Mouse (Mus musculus): ENCODE results near the gene Arhgap28. TPM values are rescaled to one million over a fixed set of nuclear protein-coding genes. Genes with fewer than 3 reads are reported as not detected.

Arhgap28 gene
- polyA plus RNA-seq, 1 experiment from 2014 or later: 35.6 TPM

GRCm38 (mm10) chr17:67937050-67937449 lies 66.9 kb downstream of the Arhgap28 start:
- H3K27me3 ChIP-seq (ENCODE audit: control insufficient read depth, insufficient read depth, low read length): no peaks in the 10 kb centered on the region
- no peak overlapping the region for H3K4me3 ChIP-seq (ENCODE audit: low read depth, low read length)
- DNase-seq (ENCODE audit: low spot score): no peak
- no peak for ATAC-seq (ENCODE audit: low FRiP score)
- no peaks in the 10 kb centered on the region for H3K36me3 ChIP-seq (ENCODE audit: control insufficient read depth, insufficient read depth, low read length)
- no peak overlapping the region for H3K27ac ChIP-seq (ENCODE audit: low read depth, low read length)
- no peaks in the 10 kb centered on the region for H3K9me3 ChIP-seq (ENCODE audit: control insufficient read depth, low read length)
- WGBS: 96% methylated on average over 3 of the region's 3 CpGs
- H3K9ac ChIP-seq (ENCODE audit: low read depth, low read length): no peak overlapping the region
- H3K4me2 ChIP-seq (replicated peaks; ENCODE audit: low read depth, low read length): no peak overlapping the region
- no peaks in the 10 kb centered on the region for H3K4me1 ChIP-seq (replicated peaks; ENCODE audit: control insufficient read depth, insufficient read depth, low read length)

- no peak for ATAC-seq (ENCODE audit: low FRiP score)
- no peak overlapping the region for H3K4me2 ChIP-seq (replicated peaks; ENCODE audit: low read depth, low read length)
- no peaks in the 10 kb centered on the region for H3K4me1 ChIP-seq (replicated peaks; ENCODE audit: control insufficient read depth, insufficient read depth, low read length)
- no peaks in the 10 kb centered on the region for H3K36me3 ChIP-seq (ENCODE audit: control insufficient read depth, insufficient read depth, low read length)
- no peaks in the 10 kb centered on the region for H3K9me3 ChIP-seq (ENCODE audit: control insufficient read depth, low read length)
- DNase-seq (ENCODE audit: low spot score): no peak
- H3K27ac ChIP-seq (ENCODE audit: low read depth, low read length): no peak overlapping the region
- WGBS: 92% methylated on average over 4 of the region's 4 CpGs
- no peak overlapping the region for H3K9ac ChIP-seq (ENCODE audit: low read depth, low read length)
- no peak overlapping the region for H3K4me3 ChIP-seq (ENCODE audit: low read depth, low read length)
- H3K27me3 ChIP-seq (ENCODE audit: control insufficient read depth, insufficient read depth, low read length): no peaks in the 10 kb centered on the region
Measured at GRCm38 (mm10) chr17:67935556-67935955, 68.4 kb downstream of the Arhgap28 start.

- DNase-seq (ENCODE audit: low spot score): no peak
- ATAC-seq (ENCODE audit: low FRiP score): no peak
- H3K4me1 ChIP-seq (replicated peaks; ENCODE audit: control insufficient read depth, insufficient read depth, low read length): no peaks in the 10 kb centered on the region
- no peaks in the 10 kb centered on the region for H3K27me3 ChIP-seq (ENCODE audit: control insufficient read depth, insufficient read depth, low read length)
- H3K4me2 ChIP-seq (replicated peaks; ENCODE audit: low read depth, low read length): no peak overlapping the region
- H3K9ac ChIP-seq (ENCODE audit: low read depth, low read length): no peak overlapping the region
- H3K9me3 ChIP-seq (ENCODE audit: control insufficient read depth, low read length): no peaks in the 10 kb centered on the region
- no peaks in the 10 kb centered on the region for H3K36me3 ChIP-seq (ENCODE audit: control insufficient read depth, insufficient read depth, low read length)
- WGBS: 68% methylated on average over 6 of the region's 6 CpGs
- no peak overlapping the region for H3K27ac ChIP-seq (ENCODE audit: low read depth, low read length)
- no peak overlapping the region for H3K4me3 ChIP-seq (ENCODE audit: low read depth, low read length)
Measured at GRCm38 (mm10) chr17:67931396-67931795, 72.5 kb downstream of the Arhgap28 start.

GRCm38 (mm10) chr17:67930957-67931356 lies 73.0 kb downstream of the Arhgap28 start:
- WGBS: 81% methylated on average over 3 of the region's 3 CpGs
- H3K27me3 ChIP-seq (ENCODE audit: control insufficient read depth, insufficient read depth, low read length): no peaks in the 10 kb centered on the region

GRCm38 (mm10) chr17:67930467-67930866 lies 73.5 kb downstream of the Arhgap28 start:
- no peak for DNase-seq (ENCODE audit: low spot score)
- Histone ChIP-seq H3K9ac (ENCODE audit: low read depth, low read length) (no peak overlapping the region), H3K27ac (ENCODE audit: low read depth, low read length) (no peak overlapping the region), H3K9me3 (ENCODE audit: control insufficient read depth, low read length) (no peaks in the 10 kb centered on the region), H3K4me3 (ENCODE audit: low read depth, low read length) (no peak overlapping the region), H3K27me3 (ENCODE audit: control insufficient read depth, insufficient read depth, low read length) (no peaks in the 10 kb centered on the region), H3K4me2 (replicated peaks; ENCODE audit: low read depth, low read length) (no peak overlapping the region), H3K36me3 (ENCODE audit: control insufficient read depth, insufficient read depth, low read length) (no peaks in the 10 kb centered on the region), H3K4me1 (replicated peaks; ENCODE audit: control insufficient read depth, insufficient read depth, low read length) (no peaks in the 10 kb centered on the region)
- no peak for ATAC-seq (ENCODE audit: low FRiP score)
- WGBS: 94% methylated on average over 3 of the region's 3 CpGs

More at GRCm38 (mm10) chr17:67930957-67931356, 73.0 kb downstream of the Arhgap28 start:
- H3K4me1 ChIP-seq (replicated peaks; ENCODE audit: control insufficient read depth, insufficient read depth, low read length): no peaks in the 10 kb centered on the region
- H3K9ac ChIP-seq (ENCODE audit: low read depth, low read length): no peak overlapping the region
- H3K9me3 ChIP-seq (ENCODE audit: control insufficient read depth, low read length): no peaks in the 10 kb centered on the region
- DNase-seq (ENCODE audit: low spot score): no peak
- ATAC-seq (ENCODE audit: low FRiP score): no peak
- H3K4me2 ChIP-seq (replicated peaks; ENCODE audit: low read depth, low read length): no peak overlapping the region
- no peak overlapping the region for H3K4me3 ChIP-seq (ENCODE audit: low read depth, low read length)
- H3K27ac ChIP-seq (ENCODE audit: low read depth, low read length): no peak overlapping the region
- H3K36me3 ChIP-seq (ENCODE audit: control insufficient read depth, insufficient read depth, low read length): no peaks in the 10 kb centered on the region

GRCm38 (mm10) chr17:67928280-67928679 lies 75.6 kb downstream of the Arhgap28 start:
- ATAC-seq (ENCODE audit: low FRiP score): no peak
- H3K27ac ChIP-seq (ENCODE audit: low read depth, low read length): no peak overlapping the region
- H3K9ac ChIP-seq (ENCODE audit: low read depth, low read length): no peak overlapping the region
- DNase-seq (ENCODE audit: low spot score): no peak
- H3K36me3 ChIP-seq (ENCODE audit: control insufficient read depth, insufficient read depth, low read length): no peaks in the 10 kb centered on the region
- H3K27me3 ChIP-seq (ENCODE audit: control insufficient read depth, insufficient read depth, low read length): no peaks in the 10 kb centered on the region
- H3K4me1 ChIP-seq (replicated peaks; ENCODE audit: control insufficient read depth, insufficient read depth, low read length): no peaks in the 10 kb centered on the region
- 89% methylated on average over 6 of the region's 6 CpGs for WGBS
- H3K4me3 ChIP-seq (ENCODE audit: low read depth, low read length): no peak overlapping the region
- H3K9me3 ChIP-seq (ENCODE audit: control insufficient read depth, low read length): no peaks in the 10 kb centered on the region
- no peak overlapping the region for H3K4me2 ChIP-seq (replicated peaks; ENCODE audit: low read depth, low read length)

GRCm38 (mm10) chr17:67927864-67928263 lies 76.1 kb downstream of the Arhgap28 start:
- Histone ChIP-seq H3K4me3 (ENCODE audit: low read depth, low read length) (no peak overlapping the region), H3K4me1 (replicated peaks; ENCODE audit: control insufficient read depth, insufficient read depth, low read length) (no peaks in the 10 kb centered on the region), H3K9ac (ENCODE audit: low read depth, low read length) (no peak overlapping the region), H3K27me3 (ENCODE audit: control insufficient read depth, insufficient read depth, low read length) (no peaks in the 10 kb centered on the region), H3K27ac (ENCODE audit: low read depth, low read length) (no peak overlapping the region), H3K36me3 (ENCODE audit: control insufficient read depth, insufficient read depth, low read length) (no peaks in the 10 kb centered on the region), H3K9me3 (ENCODE audit: control insufficient read depth, low read length) (no peaks in the 10 kb centered on the region), H3K4me2 (replicated peaks; ENCODE audit: low read depth, low read length) (no peak overlapping the region)
- DNase-seq (ENCODE audit: low spot score) (no peak), ATAC-seq (ENCODE audit: low FRiP score) (no peak)
- 95% methylated on average over 8 of the region's 8 CpGs for WGBS

GRCm38 (mm10) chr17:67919959-67920358 lies 84.0 kb downstream of the Arhgap28 start:
- Histone ChIP-seq H3K4me2 (replicated peaks; ENCODE audit: low read depth, low read length) (no peak overlapping the region), H3K36me3 (ENCODE audit: control insufficient read depth, insufficient read depth, low read length) (no peaks in the 10 kb centered on the region), H3K9ac (ENCODE audit: low read depth, low read length) (no peak overlapping the region), H3K27ac (ENCODE audit: low read depth, low read length) (no peak overlapping the region), H3K4me3 (ENCODE audit: low read depth, low read length) (no peak overlapping the region), H3K4me1 (replicated peaks; ENCODE audit: control insufficient read depth, insufficient read depth, low read length) (no peaks in the 10 kb centered on the region), H3K27me3 (ENCODE audit: control insufficient read depth, insufficient read depth, low read length) (no peaks in the 10 kb centered on the region), H3K9me3 (ENCODE audit: control insufficient read depth, low read length) (no peaks in the 10 kb centered on the region)
- WGBS: 73% methylated on average over 7 of the region's 7 CpGs
- no peak for ATAC-seq (ENCODE audit: low FRiP score)
- DNase-seq (ENCODE audit: low spot score): no peak

- Histone ChIP-seq H3K4me2 (replicated peaks; ENCODE audit: low read depth, low read length) (no peak overlapping the region), H3K27ac (ENCODE audit: low read depth, low read length) (no peak overlapping the region), H3K9me3 (ENCODE audit: control insufficient read depth, low read length) (no peaks in the 10 kb centered on the region), H3K4me3 (ENCODE audit: low read depth, low read length) (no peak overlapping the region), H3K36me3 (ENCODE audit: control insufficient read depth, insufficient read depth, low read length) (no peaks in the 10 kb centered on the region), H3K27me3 (ENCODE audit: control insufficient read depth, insufficient read depth, low read length) (no peaks in the 10 kb centered on the region), H3K9ac (ENCODE audit: low read depth, low read length) (no peak overlapping the region), H3K4me1 (replicated peaks; ENCODE audit: control insufficient read depth, insufficient read depth, low read length) (no peaks in the 10 kb centered on the region)
- ATAC-seq (ENCODE audit: low FRiP score): no peak
- WGBS: 97% methylated on average over 7 of the region's 7 CpGs
- no peak for DNase-seq (ENCODE audit: low spot score)
Measured at GRCm38 (mm10) chr17:67918201-67918600, 85.7 kb downstream of the Arhgap28 start.

Data from hindbrain, embryonic 11.5 days (tissue).